Mouse (Mus musculus): ENCODE results near the gene Tmem223. TPM values are rescaled to one million over a fixed set of nuclear protein-coding genes. Genes with fewer than 3 reads are reported as not detected.

Gene Tmem223
- polyA plus RNA-seq, 1 experiment = 238 TPM

GRCm38 (mm10) chr19:8735389-8736159 is 35.2 kb upstream of the Tmem223 start, which contains the start of gene Wdr74:
TSS of gene Wdr74 (plus strand) at chr19:8735827.
- H3K4me1 ChIP-seq (ENCODE audit: control insufficient read depth, insufficient read depth, low read length) = peaks cover 4% of the 10 kb centered on the region; the same call in 1 of the 2 replicates
- peak within 1 kb of the TSS; percentile 94 for H3K4me3 ChIP-seq (ENCODE audit: insufficient read depth, low read depth, low read length)
- under 1% methylated on average over 32 of the region's 32 CpGs for WGBS
- H3K36me3 ChIP-seq (ENCODE audit: control insufficient read depth, insufficient read depth, low read length) = no peaks in the 10 kb centered on the region
- H3K27ac ChIP-seq (ENCODE audit: insufficient read depth, low read depth, low read length) = peak within 1 kb of the TSS; percentile 70
- TF ChIP-seq CTCF (conservative IDR thresholded peaks at IDR 0.05; ENCODE audit: insufficient read depth, insufficient read length, low read depth, low read length) (no peak), POLR2A (IDR thresholded peaks at IDR 0.05; ENCODE audit: low read depth, low read length) (peak; percentile 72)
- no peaks in the 10 kb centered on the region for H3K27me3 ChIP-seq (replicated peaks; ENCODE audit: control insufficient read depth, insufficient read depth, low read length)
- DNase-seq = peak; percentile 96

GRCm38 (mm10) chr19:8736160-8736467 is 34.7 kb upstream of the Tmem223 start:
- TF ChIP-seq CTCF (conservative IDR thresholded peaks at IDR 0.05; ENCODE audit: insufficient read depth, insufficient read length, low read depth, low read length) (no peak), POLR2A (IDR thresholded peaks at IDR 0.05; ENCODE audit: low read depth, low read length) (no peak)

GRCm38 (mm10) chr19:8738911-8739310 is 31.9 kb upstream of the Tmem223 start:
- TF ChIP-seq POLR2A (IDR thresholded peaks at IDR 0.05; ENCODE audit: low read depth, low read length) (no peak), CTCF (conservative IDR thresholded peaks at IDR 0.05; ENCODE audit: insufficient read depth, insufficient read length, low read depth, low read length) (no peak)
- no peak for DNase-seq
- 89% methylated on average over 7 of the region's 7 CpGs for WGBS
- Histone ChIP-seq H3K36me3 (ENCODE audit: control insufficient read depth, insufficient read depth, low read length) (peaks cover 1% of the 10 kb centered on the region; the same call in 1 of the 2 replicates), H3K27me3 (replicated peaks; ENCODE audit: control insufficient read depth, insufficient read depth, low read length) (no peaks in the 10 kb centered on the region), H3K27ac (ENCODE audit: insufficient read depth, low read depth, low read length) (no peak overlapping the region), H3K4me1 (ENCODE audit: control insufficient read depth, insufficient read depth, low read length) (peaks cover 14% of the 10 kb centered on the region; the same call in 1 of the 2 replicates), H3K4me3 (ENCODE audit: insufficient read depth, low read depth, low read length) (no peak overlapping the region)

More at GRCm38 (mm10) chr19:8736160-8736467, 34.7 kb upstream of the Tmem223 start:
- Histone ChIP-seq H3K36me3 (ENCODE audit: control insufficient read depth, insufficient read depth, low read length) (no peaks in the 10 kb centered on the region), H3K4me1 (ENCODE audit: control insufficient read depth, insufficient read depth, low read length) (peaks cover 7% of the 10 kb centered on the region; the same call in 1 of the 2 replicates), H3K27ac (ENCODE audit: insufficient read depth, low read depth, low read length) (no peak overlapping the region), H3K4me3 (ENCODE audit: insufficient read depth, low read depth, low read length) (peak overlapping the region; percentile 94), H3K27me3 (replicated peaks; ENCODE audit: control insufficient read depth, insufficient read depth, low read length) (no peaks in the 10 kb centered on the region)
- DNase-seq = no peak
- WGBS = 2% methylated on average over 11 of the region's 11 CpGs

- peaks cover 1% of the 10 kb centered on the region; the same call in 1 of the 2 replicates for H3K36me3 ChIP-seq (ENCODE audit: control insufficient read depth, insufficient read depth, low read length)
- no peak for DNase-seq
- H3K4me1 ChIP-seq (ENCODE audit: control insufficient read depth, insufficient read depth, low read length) = peaks cover 14% of the 10 kb centered on the region; the same call in 1 of the 2 replicates
- H3K27ac ChIP-seq (ENCODE audit: insufficient read depth, low read depth, low read length) = no peak overlapping the region
- H3K4me3 ChIP-seq (ENCODE audit: insufficient read depth, low read depth, low read length) = no peak overlapping the region
- WGBS = 93% methylated on average over 6 of the region's 6 CpGs
- TF ChIP-seq POLR2A (IDR thresholded peaks at IDR 0.05; ENCODE audit: low read depth, low read length) (no peak), CTCF (conservative IDR thresholded peaks at IDR 0.05; ENCODE audit: insufficient read depth, insufficient read length, low read depth, low read length) (no peak)
- H3K27me3 ChIP-seq (replicated peaks; ENCODE audit: control insufficient read depth, insufficient read depth, low read length) = no peaks in the 10 kb centered on the region
Measured at GRCm38 (mm10) chr19:8739646-8740045, 31.1 kb upstream of the Tmem223 start.

- no peak for DNase-seq
- Histone ChIP-seq H3K4me3 (ENCODE audit: insufficient read depth, low read depth, low read length) (peak within 1 kb of the TSS; percentile 59), H3K27ac (ENCODE audit: insufficient read depth, low read depth, low read length) (peak within 1 kb of the TSS; percentile 90), H3K4me1 (ENCODE audit: control insufficient read depth, insufficient read depth, low read length) (peaks cover 14% of the 10 kb centered on the region; the same call in 1 of the 2 replicates), H3K36me3 (ENCODE audit: control insufficient read depth, insufficient read depth, low read length) (peaks cover 1% of the 10 kb centered on the region; the same call in 1 of the 2 replicates), H3K27me3 (replicated peaks; ENCODE audit: control insufficient read depth, insufficient read depth, low read length) (no peaks in the 10 kb centered on the region)
- TF ChIP-seq CTCF (conservative IDR thresholded peaks at IDR 0.05; ENCODE audit: insufficient read depth, insufficient read length, low read depth, low read length) = no peak
- TF ChIP-seq POLR2A (IDR thresholded peaks at IDR 0.05; ENCODE audit: low read depth, low read length) = no peak
- 46% methylated on average over 14 of the region's 14 CpGs for WGBS
Measured at GRCm38 (mm10) chr19:8740603-8741002, 30.2 kb upstream of the Tmem223 start, which contains the start of gene 1700092M07Rik. TSS of gene 1700092M07Rik (plus strand) at chr19:8740718.

GRCm38 (mm10) chr19:8741243-8741869 is 29.4 kb upstream of the Tmem223 start, which contains the start of gene Stx5a:
TSS of gene Stx5a (plus strand) at chr19:8741413.
- Histone ChIP-seq H3K36me3 (ENCODE audit: control insufficient read depth, insufficient read depth, low read length) (peaks cover 1% of the 10 kb centered on the region; the same call in 1 of the 2 replicates), H3K27me3 (replicated peaks; ENCODE audit: control insufficient read depth, insufficient read depth, low read length) (no peaks in the 10 kb centered on the region), H3K4me3 (ENCODE audit: insufficient read depth, low read depth, low read length) (peak within 1 kb of the TSS; percentile 75), H3K27ac (ENCODE audit: insufficient read depth, low read depth, low read length) (peak within 1 kb of the TSS; percentile 90), H3K4me1 (ENCODE audit: control insufficient read depth, insufficient read depth, low read length) (peaks cover 14% of the 10 kb centered on the region; the same call in 1 of the 2 replicates)
- peak; percentile 99 for DNase-seq
- TF ChIP-seq POLR2A (IDR thresholded peaks at IDR 0.05; ENCODE audit: low read depth, low read length) (peak; percentile 35), CTCF (conservative IDR thresholded peaks at IDR 0.05; ENCODE audit: insufficient read depth, insufficient read length, low read depth, low read length) (no peak)
- under 1% methylated on average over 36 of the region's 36 CpGs for WGBS

Measured in kidney, adult 2 months (tissue).